Mouse (Mus musculus) heart, embryonic 12.5 days (tissue): ENCODE measurements around the gene Xpo1. TPM values are rescaled to one million over a fixed set of nuclear protein-coding genes. Genes with fewer than 3 reads are reported as not detected.
A peak's percentile ranks its signal among the peaks of the same experiment; 100 is the strongest.

Experiments used
- ATAC-seq: fragments of 200-750 bp; cut with Nextera tagmentation; 2 replicates; pipeline ENCODE4 v1.8.0; 2017; ENCODE audit warnings: moderate TSS enrichment, moderate library complexity; ENCODE audit not compliant: insufficient number of reproducible peaks, low FRiP score
- H3K27ac ChIP-seq: fragments of 300-500 bp; sonication (generic); 2 replicates; pipeline ENCODE4 v1.5.1; 2016; ENCODE audit warnings: mild to moderate bottlenecking, moderate library complexity; ENCODE audit not compliant: poor library complexity, severe bottlenecking
- H3K27me3 ChIP-seq: fragments of 300-500 bp; sonication (generic); replicated peaks from 2 replicates; pipeline ENCODE4 v1.6.1; 2016; ENCODE audit warnings: mild to moderate bottlenecking, moderate library complexity
- H3K36me3 ChIP-seq: fragments of 300-500 bp; sonication (generic); 2 replicates; pipeline ENCODE4 v1.6.1; 2016; ENCODE audit warnings: mild to moderate bottlenecking, moderate library complexity
- H3K4me1 ChIP-seq: fragments of 300-500 bp; sonication (generic); replicated peaks from 2 replicates; pipeline ENCODE4 v1.6.1; 2016; ENCODE audit warnings: mild to moderate bottlenecking
- H3K4me2 ChIP-seq: fragments of 300-500 bp; sonication (generic); 2 replicates; pipeline ENCODE4 v1.6.1; 2016; ENCODE audit warnings: mild to moderate bottlenecking, moderate library complexity
- H3K4me3 ChIP-seq: fragments of 300-500 bp; sonication (generic); 2 replicates; pipeline ENCODE4 v1.5.1; 2016; ENCODE audit warnings: mild to moderate bottlenecking
- H3K9ac ChIP-seq: fragments of 300-500 bp; sonication (generic); 2 replicates; pipeline ENCODE4 v1.6.1; 2016; ENCODE audit warnings: mild to moderate bottlenecking, moderate library complexity
- H3K9me3 ChIP-seq: fragments of 300-500 bp; sonication (generic); replicated peaks from 2 replicates; pipeline ENCODE4 v1.6.1; 2016; ENCODE audit warnings: mild to moderate bottlenecking, moderate library complexity
- WGBS: fragments of 180-500 bp; shearing (Covaris S2); methylation state at CpG from one replicate; pipeline ENCODE4 v1.1.7; 2016; 5-methylcytosine and 5-hydroxymethylcytosine counted together
- polyA plus RNA-seq: library from polyadenylated mRNA; unstranded; fragments of >200 nt; fragmentation: Nextera tagmentation; extraction: Ambion mirVana; gene quantifications from 2 replicates; pipeline ENCODE4 v1.2.1, GENCODE M21; 2016

The Xpo1 gene
- 99.7 and 109 TPM in 2 replicates for polyA plus RNA-seq

DNA sequence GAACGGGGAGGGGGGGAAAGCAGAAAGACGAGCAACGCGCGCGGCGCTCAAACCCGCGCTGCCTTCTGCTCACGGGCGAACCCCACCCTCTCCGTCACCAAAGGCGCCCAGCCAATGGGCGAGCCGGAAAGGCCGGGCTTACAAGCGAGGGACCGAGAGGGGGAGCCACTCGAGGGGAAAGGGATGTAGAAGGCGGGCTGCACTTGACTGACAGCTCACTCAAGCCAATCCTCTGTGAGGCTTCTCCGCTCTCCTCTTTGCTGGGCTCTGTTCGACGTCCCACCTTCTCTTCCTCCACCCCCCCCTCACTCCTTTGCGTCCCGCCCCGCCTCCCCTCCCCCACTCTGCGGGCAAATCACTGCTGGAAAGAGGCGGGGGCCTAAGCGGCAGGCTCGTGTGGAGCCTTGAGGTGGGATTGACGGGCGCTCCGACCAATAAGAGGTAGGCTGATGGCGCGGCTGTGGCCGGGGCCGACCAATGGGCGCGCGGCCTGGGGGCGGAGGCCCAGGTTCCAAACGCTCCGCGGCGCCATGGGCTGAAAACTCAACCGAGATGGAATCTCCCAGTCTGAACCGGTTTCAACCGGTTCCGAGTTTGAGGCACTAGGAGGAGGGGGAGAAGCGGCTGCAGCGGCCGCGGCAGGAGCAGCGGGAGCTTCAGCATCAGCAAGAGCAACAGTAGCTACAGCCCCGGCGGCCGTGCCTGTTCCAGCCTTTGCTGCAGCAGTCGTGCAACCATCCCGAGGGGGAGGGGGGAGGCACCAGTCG is at the start of gene Xpo1:
Gene Xpo1, plus strand, starts transcription at position 615 of the 767 bp plus-strand sequence.
- Histone ChIP-seq H3K4me2 (peak within 1 kb of the TSS; percentile 88), H3K9ac (peak within 1 kb of the TSS; percentile 100), H3K27me3 (no peaks in the 10 kb centered on the region), H3K9me3 (no peaks in the 10 kb centered on the region), H3K36me3 (0 out of 2 replicates have a peak, but pooled peaks cover 2% of the 10 kb centered on the region), H3K4me1 (peaks cover 23% of the 10 kb centered on the region), H3K27ac (peak within 1 kb of the TSS; percentile 100), H3K4me3 (peak within 1 kb of the TSS; percentile 98)
- ATAC-seq: peak; percentile 97
- WGBS: under 1% methylated on average over 58 of the region's 60 CpGs

DNA sequence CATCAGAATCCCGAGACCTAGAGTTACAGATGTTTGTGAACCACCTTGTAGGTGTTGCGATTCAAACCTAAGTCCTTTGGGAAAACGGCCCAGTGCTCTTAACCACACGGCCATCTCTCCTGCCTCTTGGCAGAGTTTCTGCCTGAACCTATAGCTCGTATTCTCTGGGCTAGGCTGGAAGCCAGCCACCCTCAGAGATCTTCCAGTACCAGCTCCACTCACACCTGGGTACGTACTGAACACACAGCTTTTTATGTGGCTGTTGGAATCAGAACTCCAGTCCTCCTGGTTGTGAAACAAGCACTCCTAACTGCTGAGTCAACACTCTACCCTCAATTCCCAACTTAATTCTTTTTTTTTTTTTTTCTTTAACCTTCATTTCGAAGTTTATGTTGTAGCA is 46.1 kb upstream of the Xpo1 start:
- Histone ChIP-seq H3K27me3 (no peaks in the 10 kb centered on the region), H3K9me3 (no peaks in the 10 kb centered on the region), H3K9ac (no peak overlapping the region), H3K4me1 (peaks cover 5% of the 10 kb centered on the region; the same call in 1 of the 2 replicates), H3K4me2 (no peak overlapping the region), H3K4me3 (no peak overlapping the region), H3K36me3 (no peaks in the 10 kb centered on the region), H3K27ac (no peak overlapping the region)
- WGBS: 88% methylated on average over 7 of the region's 7 CpGs
- ATAC-seq: no peak

DNA sequence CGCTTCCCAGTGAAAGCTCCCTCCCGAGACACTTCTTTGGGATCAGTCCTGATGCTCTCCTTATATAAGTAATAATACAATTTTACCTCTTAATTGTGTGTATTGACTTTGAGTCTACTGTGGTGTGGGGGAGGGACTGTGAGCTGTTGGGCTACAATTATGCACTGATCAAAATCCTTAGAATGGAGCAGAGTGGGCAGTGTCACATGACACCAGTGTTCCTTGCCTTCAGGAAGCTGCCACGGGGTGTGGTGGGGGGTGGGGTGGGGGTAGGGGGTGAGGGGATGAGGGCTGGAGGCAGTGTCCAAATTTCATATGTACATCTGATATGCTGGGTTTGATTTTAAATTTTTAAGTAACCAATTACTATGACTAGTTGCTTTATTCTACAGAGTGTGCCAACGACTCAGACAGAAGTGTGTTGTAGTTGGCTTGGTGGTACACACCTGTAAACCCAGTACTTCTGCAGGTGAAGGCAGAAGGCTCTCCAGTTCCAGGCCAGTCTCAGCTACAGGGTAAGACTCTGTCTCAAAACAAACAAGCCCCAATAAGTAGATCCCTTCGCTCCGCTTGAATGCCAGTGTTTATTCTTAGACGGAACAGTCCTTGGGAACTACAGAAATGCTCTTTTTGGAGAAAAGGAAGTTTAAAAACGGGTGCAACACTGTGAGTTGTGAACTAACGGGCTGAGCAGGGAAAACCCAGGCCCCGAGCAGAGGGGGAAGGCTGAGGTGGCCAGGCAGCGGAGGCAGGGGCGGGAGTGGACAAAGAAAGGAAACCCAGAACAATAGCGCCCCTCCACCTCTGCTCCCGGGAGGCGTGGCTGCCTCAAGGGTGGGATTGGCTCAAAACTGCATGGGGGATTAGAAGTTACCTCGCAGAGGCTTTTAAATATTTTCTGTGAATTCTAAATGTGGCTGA is 45.0 kb upstream of the Xpo1 start:
- Histone ChIP-seq H3K9ac (peak overlapping the region; percentile 14), H3K4me3 (peak overlapping the region; percentile 31), H3K4me2 (peak overlapping the region; percentile 55), H3K9me3 (no peaks in the 10 kb centered on the region), H3K27ac (peak overlapping the region; percentile 63), H3K4me1 (peaks cover 5% of the 10 kb centered on the region; the same call in 1 of the 2 replicates), H3K27me3 (no peaks in the 10 kb centered on the region), H3K36me3 (no peaks in the 10 kb centered on the region)
- 15% methylated on average over 16 of the region's 16 CpGs for WGBS
- peak; percentile 73 for ATAC-seq

DNA sequence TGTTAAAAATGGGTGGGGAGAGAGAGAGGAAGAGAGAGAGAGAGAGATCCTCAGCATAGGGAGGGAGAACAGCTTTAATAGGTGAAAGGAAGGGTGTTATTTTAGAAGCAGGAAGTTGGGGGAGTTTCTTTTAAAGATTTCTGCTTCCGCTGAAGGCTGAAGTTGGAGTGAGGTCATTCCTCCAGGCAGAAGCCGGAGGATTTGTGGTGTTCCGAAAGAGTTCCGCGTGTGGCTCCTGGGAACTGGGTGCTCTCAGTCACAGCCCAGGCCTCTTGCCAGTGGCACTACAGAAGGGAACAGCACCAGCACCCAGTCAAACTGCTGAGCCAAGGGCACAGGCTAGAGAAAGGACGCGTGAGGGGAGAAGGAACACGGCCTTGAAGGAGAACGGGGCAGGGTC is 38.4 kb upstream of the Xpo1 start:
- H3K36me3 ChIP-seq: no peaks in the 10 kb centered on the region
- no peak overlapping the region for H3K4me2 ChIP-seq
- no peaks in the 10 kb centered on the region for H3K4me1 ChIP-seq
- H3K4me3 ChIP-seq: no peak overlapping the region
- ATAC-seq: no peak
- H3K9ac ChIP-seq: no peak overlapping the region
- 86% methylated on average over 9 of the region's 9 CpGs for WGBS
- 0 out of 2 replicates have a peak, but pooled peaks cover 5% of the 10 kb centered on the region for H3K9me3 ChIP-seq
- no peak overlapping the region for H3K27ac ChIP-seq
- H3K27me3 ChIP-seq: no peaks in the 10 kb centered on the region

DNA sequence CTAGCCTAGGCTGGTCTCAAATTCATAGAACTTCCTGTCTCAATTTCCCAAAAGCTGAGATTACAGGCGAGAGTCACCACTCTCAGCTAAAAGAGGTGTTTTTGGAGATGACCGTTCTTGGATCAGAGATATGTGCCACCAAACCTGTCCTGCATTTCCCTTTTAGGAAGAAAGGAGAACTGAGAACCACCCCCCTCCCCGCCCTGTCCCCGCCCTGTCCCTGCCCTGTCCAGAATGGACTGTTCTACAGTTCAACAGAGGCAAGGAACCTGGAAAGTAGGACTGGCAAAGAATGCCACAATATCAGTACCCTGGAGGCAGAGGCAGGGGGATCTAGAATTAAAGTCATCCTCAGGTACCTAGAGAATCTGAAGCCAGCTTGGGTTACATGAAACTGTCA is 19.8 kb upstream of the Xpo1 start:
- no peak for ATAC-seq
- 78% methylated on average over 4 of the region's 4 CpGs for WGBS
- H3K27ac ChIP-seq: no peak overlapping the region
- no peaks in the 10 kb centered on the region for H3K27me3 ChIP-seq
- no peak overlapping the region for H3K9ac ChIP-seq
- no peak overlapping the region for H3K4me3 ChIP-seq
- no peaks in the 10 kb centered on the region for H3K36me3 ChIP-seq
- no peak overlapping the region for H3K4me2 ChIP-seq
- H3K9me3 ChIP-seq: no peaks in the 10 kb centered on the region
- no peaks in the 10 kb centered on the region for H3K4me1 ChIP-seq

DNA sequence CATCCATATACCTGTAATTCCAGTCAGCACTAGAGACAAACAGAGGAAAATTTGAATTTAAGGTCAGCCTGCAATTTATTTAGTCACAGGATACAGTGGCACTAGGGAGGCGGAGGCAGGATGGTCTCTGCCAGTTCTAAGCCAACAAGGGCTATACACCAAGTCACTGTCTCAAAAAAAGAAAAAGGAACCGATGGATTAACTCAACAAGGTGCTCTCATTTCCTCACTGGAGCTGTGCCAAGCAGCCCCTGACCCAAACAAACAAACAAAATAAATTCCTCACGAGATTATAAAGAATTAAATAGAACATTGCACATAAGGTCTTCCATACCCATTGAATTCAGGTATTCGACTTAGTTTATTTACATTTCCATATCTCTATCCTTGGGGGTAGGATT is 1.9 kb upstream of the Xpo1 start:
- WGBS: 93% methylated on average over 4 of the region's 4 CpGs
- Histone ChIP-seq H3K4me3 (no peak overlapping the region), H3K4me1 (peaks cover 10% of the 10 kb centered on the region), H3K27me3 (no peaks in the 10 kb centered on the region), H3K36me3 (0 out of 2 replicates have a peak, but pooled peaks cover 2% of the 10 kb centered on the region), H3K9me3 (no peaks in the 10 kb centered on the region), H3K4me2 (no peak overlapping the region), H3K9ac (no peak overlapping the region), H3K27ac (no peak overlapping the region)
- ATAC-seq: no peak

DNA sequence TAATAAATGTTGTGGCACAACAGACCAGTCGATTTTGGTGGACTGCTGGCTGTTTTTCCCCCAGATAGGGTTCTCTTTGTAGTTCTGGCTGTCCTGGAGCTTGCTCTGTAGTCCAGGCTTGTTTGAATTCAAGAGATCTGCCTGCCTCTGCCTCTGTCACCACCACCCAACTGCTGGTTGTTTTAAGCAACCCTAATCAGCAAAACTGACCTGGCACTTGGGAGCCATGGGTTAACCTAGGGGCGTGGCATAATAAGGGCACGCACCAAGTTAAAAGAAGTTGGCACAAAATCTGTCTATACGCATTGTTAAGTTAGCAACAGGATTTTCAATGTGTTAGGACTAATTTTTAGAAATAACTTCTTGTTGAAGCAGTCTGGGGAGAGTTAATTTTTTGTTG is 1.3 kb upstream of the Xpo1 start:
- Histone ChIP-seq H3K4me1 (peaks cover 16% of the 10 kb centered on the region), H3K9ac (0 out of 2 replicates have a peak overlapping the region, but pooled peaks have one; percentile 76), H3K9me3 (no peaks in the 10 kb centered on the region), H3K36me3 (0 out of 2 replicates have a peak, but pooled peaks cover 2% of the 10 kb centered on the region), H3K4me3 (peak overlapping the region; percentile 98), H3K27ac (peak overlapping the region; percentile 75; the same call in 1 of the 2 replicates), H3K4me2 (peak overlapping the region; percentile 88), H3K27me3 (no peaks in the 10 kb centered on the region)
- WGBS: 89% methylated on average over 4 of the region's 4 CpGs
- ATAC-seq: no peak

DNA sequence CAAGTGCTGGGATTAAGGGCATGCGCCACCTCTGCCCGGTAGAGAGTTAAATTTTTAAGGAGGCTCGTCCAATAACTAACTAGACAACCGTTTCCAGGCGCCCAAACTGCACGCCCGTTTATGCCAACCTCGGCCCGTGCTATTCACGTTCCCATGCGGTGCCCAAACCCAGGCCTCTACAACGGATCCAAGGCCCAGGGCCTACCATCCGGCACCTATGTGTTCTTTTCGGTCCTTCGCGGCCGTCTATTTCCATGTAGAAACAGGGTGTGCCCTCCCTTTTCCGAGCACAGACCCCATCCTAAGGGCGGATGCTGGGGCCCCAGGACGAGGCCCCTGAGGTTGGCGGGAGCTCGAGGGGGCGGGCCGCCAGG is 801 bp upstream of the Xpo1 start:
- WGBS: 3% methylated on average over 24 of the region's 24 CpGs
- Histone ChIP-seq H3K9ac (peak overlapping the region; percentile 76), H3K4me1 (peaks cover 17% of the 10 kb centered on the region), H3K9me3 (no peaks in the 10 kb centered on the region), H3K27me3 (no peaks in the 10 kb centered on the region), H3K4me2 (peak overlapping the region; percentile 88), H3K4me3 (peak overlapping the region; percentile 98), H3K27ac (peak overlapping the region; percentile 75), H3K36me3 (0 out of 2 replicates have a peak, but pooled peaks cover 2% of the 10 kb centered on the region)
- no peak for ATAC-seq

DNA sequence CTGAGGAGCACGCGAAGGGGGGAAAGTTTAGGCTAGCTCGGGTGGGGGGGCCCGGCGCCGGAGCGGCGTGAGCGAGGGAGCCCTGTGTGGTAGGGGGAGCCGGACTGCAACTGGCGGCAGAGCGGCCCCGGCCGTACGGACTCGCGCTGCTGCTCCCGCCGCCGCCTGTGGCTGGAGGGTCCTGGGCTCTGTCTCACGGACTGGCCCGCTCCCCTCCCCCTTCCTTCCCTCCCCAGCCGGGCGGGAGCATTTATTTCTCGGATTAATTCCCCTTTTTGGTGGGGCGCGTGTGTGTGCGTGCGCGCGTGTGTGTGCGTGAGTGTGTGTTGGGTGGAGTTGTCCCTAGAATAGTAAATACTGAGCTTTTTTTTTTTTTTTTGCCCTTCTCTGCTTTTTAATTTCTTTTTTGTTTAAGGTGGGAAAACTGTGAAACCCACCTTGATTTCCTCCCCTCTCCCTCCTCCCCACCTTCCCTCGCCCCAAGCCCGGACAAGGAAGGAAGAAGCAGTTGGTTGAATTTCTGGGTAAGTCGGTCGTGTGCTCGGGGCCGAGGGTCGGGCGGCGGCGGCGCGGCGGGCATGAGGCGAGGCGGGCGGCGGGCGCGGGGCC is 457 bp downstream of the Xpo1 start:
- H3K4me1 ChIP-seq: peaks cover 27% of the 10 kb centered on the region

DNA sequence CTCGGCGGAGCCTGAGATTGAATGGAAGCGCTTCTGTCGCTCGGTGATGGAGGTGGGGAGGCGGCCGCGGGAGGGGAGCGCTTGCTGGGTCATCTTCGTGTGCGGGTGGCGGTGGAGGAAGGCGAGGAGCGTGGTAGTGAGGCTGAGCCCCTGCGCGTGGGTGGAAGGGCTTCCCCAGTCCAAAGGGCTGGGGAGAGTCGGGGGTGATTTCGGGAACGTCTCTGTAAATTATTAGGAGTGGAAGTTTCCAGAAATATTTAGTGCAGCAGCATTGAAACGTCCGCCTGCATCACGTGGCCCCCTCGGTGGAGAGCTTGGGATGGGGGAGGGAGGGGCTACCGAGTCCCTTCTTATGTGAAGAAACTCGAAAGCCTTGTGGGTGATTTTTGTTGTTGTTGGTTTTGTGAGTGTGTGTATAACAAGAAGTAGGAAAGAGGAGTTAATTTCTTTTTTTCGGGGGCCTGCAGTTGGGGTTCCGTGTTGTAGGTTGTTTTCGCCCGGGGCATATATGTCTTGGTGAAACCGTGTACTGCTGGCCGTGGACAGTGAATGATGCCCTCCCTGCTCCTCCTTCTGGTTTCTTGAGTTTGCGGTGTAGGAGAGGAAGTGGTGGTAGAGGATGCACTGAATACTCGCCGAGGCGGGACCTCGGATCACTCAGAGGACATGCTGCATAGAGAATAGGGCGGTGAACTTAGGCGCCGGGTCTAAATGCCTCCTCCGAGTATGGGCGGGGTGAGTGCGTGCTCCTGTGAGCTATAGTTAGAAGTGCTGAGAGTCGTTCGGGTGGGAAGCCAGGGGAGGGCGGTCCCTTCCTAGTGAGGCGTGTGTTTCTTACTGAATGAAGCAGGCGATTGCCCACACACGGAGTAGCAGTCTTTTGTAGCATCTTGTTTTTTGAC is 1.2 kb downstream of the Xpo1 start:
- H3K27ac ChIP-seq: peak overlapping the region; percentile 100
- H3K36me3 ChIP-seq: peaks cover 4% of the 10 kb centered on the region; the same call in 1 of the 2 replicates
- H3K4me2 ChIP-seq: peak overlapping the region; percentile 88
- peak overlapping the region; percentile 98 for H3K4me3 ChIP-seq
- no peaks in the 10 kb centered on the region for H3K9me3 ChIP-seq
- H3K27me3 ChIP-seq: no peaks in the 10 kb centered on the region
- peaks cover 29% of the 10 kb centered on the region for H3K4me1 ChIP-seq
- WGBS: under 1% methylated on average over 48 of the region's 48 CpGs
- peak overlapping the region; percentile 100 for H3K9ac ChIP-seq
- ATAC-seq: peak; percentile 54

More for the DNA sequence above, 457 bp downstream of the Xpo1 start:
- no peaks in the 10 kb centered on the region for H3K9me3 ChIP-seq
- no peaks in the 10 kb centered on the region for H3K27me3 ChIP-seq
- peak overlapping the region; percentile 100 for H3K9ac ChIP-seq
- H3K36me3 ChIP-seq: 0 out of 2 replicates have a peak, but pooled peaks cover 2% of the 10 kb centered on the region
- WGBS: under 1% methylated on average over 51 of the region's 51 CpGs
- peak overlapping the region; percentile 100 for H3K27ac ChIP-seq
- peak; percentile 17 for ATAC-seq
- H3K4me3 ChIP-seq: peak overlapping the region; percentile 98
- H3K4me2 ChIP-seq: peak overlapping the region; percentile 88
